Mouse (Mus musculus) skeletal muscle tissue, adult 2 months (tissue): ENCODE data around the gene Prx.
"Not testable (repeated sequence)": the region's sequence is repeated elsewhere in the genome, so short reads cannot be mapped to it uniquely, and the experiment has no call there.

Experiments used
- DNase-seq: peaks from one replicate; pipeline ENCODE4 v3.0.0-alpha.2; 2012; ENCODE audit warnings: low read depth, low spot score

Prx gene

GRCm38 (mm10) chr7:27483860-27484259 is 15.3 kb upstream of the Prx start:
- no peak for DNase-seq

DNA sequence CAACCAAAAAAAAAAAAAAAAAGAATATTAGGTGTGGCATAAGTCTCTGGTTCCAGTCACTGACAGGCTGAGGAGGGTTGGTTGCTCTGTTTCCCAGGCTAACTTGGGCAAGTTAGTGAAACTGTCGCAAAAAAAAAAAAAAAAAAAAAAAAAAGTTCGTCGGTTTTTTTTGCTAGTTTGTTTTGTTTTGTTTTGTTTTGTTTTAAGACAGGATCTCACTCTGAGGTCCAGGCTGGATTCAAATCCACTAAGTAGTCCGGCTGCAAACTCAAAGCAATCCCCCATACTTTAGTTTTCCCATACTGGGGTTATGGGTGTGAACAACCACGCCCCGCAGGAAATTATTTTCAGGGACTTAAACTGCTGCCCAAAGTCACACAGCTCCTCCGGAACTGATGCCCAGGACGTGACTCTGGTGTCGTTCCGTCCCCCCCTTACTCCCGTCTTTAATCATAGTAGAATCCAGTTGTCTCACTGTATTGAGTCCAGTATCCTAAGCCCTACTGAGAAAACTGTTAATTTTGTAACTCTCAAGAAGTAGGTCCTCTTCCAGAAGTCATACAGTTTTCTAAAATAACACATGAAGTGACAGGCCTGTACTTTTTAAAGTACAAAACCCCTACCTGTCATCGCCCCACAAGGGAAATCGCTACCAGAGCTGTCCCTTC is 12.9 kb upstream of the Prx start:
- no peak for DNase-seq

DNA sequence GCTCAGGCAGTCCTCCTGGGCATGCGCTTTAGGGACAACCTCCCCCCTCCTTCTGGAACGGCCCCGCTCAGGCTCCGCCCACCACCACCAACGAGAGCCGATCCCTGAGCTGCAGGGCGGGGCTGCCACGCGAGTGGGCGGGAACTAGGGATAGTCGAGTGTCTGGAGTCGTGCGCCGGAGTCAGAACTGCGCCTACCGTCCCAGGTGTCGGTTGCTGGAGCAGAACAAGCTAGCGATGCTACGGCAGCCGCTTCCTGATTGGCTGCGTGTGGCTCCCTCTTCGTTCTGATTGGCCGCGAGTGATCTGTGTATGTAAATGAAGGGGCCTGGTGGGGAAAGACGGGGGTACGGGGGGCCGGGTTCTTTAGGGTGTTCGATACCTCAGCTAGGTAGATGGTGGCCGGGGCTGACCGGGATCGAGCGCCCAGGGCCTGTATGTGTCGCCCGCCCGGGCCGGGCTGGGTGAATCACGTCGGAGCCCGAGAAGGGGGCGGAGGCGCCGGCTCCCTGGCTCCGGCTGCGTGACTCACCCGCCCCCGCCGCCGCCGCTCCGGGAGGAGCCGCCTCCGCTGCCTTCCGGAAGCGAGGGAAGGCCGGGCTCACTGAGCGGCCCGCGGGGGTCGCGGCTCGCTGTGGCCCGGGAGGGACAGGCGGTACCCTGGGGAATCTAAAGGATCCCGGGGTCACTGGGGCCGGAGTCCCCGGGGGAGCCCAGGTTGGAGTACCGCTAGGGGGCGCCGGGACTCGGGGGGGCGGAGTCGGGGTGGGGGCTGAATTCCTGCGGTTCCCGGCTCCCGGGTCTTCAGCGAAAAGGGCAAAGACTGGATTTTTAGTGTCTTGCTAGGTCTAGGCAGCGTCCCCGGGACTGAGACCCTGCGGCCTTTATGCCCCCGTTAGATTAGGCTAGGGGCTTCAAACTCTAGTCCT is 12.1 kb upstream of the Prx start, which contains the start of gene Sertad1:
TSS of gene Sertad1 (plus strand) at position 141 of the 928 bp plus-strand sequence.
- DNase-seq, result peak; percentile 99

DNA sequence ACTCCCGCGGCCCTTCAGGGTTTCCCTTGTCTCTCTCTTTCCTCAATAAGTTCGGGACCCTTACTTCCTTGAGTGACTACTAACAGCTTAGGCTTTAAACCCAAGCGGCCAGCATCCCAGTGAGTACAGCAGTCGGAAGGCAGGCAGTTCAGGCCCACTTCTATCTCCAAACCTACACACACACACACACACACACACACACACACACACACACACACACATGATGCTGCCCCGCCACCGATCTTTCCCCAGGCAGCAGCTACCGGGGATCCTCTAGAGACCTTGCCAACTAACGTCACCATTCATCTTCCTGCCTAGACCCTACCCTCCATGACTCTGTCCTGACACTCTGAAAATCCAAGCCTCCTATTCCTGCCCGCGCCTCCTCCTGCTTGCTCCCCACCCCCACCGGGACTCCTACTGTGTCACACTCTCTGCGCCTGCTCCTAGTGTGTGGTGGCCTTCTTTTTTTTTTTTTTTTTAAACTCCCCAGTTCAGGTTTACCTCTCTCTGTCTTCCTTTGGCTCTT is 11.3 kb upstream of the Prx start:
- DNase-seq, result no peak

DNA sequence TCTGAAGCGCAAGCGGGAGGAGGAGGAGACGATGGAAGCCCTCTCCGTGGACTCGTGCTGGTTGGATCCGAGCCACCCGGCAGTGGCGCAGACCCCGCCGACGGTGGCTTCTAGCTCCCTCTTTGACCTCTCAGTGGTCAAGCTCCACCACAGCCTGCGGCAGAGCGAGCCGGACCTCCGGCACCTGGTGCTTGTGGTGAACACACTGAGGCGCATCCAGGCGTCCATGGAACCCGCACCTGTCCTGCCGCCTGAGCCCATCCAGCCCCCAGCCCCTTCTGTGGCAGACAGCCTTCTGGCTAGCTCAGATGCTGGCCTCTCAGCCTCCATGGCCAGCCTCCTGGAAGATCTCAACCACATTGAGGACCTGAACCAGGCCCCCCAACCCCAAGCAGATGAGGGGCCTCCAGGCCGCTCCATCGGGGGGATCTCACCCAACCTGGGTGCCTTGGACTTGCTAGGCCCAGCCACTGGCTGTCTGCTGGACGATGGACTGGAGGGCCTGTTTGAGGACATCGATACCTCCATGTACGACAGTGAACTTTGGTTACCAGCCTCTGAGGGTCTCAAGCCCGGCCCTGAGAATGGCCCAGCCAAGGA is 9.8 kb upstream of the Prx start:
- DNase-seq, result no peak

DNA sequence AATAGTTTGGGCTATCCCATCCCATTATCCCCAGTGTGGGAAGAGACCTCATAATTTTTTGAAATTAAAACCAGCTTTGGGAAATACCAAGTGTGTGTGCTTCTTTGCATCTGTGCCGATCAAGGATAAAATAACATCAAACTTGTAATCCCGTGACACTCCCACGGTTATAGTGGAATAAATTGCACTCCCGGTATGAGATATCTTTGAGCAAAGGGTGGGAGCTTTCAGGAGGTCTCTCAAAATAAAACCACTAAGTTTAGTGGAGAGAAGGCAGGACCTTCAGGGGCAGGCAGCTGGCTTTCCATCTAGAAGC is 8.9 kb upstream of the Prx start:
- DNase-seq, result no peak

GRCm38 (mm10) chr7:27490543-27491329 is 8.4 kb upstream of the Prx start:
- peak; percentile 94 for DNase-seq

- no peak for DNase-seq
These were observed 7.3 kb upstream of the Prx start for GRCm38 (mm10) chr7:27491856-27492255.

GRCm38 (mm10) chr7:27493022-27493421 is 6.1 kb upstream of the Prx start:
- no peak for DNase-seq

DNA sequence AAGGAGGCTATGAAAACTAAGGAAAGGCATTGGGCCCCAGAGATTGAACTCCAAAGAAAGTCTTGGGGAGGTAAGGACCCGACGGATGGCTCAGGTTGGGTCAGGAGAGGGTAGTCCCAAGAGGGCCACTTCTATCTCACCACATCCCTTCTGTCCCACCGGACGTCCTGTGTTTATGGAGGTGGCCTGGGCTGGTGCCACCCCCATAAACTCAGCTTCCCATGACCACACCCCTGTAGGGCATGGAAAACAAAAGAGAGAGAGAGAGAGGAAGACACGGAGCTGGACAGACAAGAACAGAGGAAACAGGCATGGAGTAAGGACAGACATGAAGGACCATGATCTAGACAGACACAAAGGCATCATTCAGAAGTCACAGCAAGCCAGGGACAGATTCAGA is 5.7 kb upstream of the Prx start:
- DNase-seq, result no peak

DNA sequence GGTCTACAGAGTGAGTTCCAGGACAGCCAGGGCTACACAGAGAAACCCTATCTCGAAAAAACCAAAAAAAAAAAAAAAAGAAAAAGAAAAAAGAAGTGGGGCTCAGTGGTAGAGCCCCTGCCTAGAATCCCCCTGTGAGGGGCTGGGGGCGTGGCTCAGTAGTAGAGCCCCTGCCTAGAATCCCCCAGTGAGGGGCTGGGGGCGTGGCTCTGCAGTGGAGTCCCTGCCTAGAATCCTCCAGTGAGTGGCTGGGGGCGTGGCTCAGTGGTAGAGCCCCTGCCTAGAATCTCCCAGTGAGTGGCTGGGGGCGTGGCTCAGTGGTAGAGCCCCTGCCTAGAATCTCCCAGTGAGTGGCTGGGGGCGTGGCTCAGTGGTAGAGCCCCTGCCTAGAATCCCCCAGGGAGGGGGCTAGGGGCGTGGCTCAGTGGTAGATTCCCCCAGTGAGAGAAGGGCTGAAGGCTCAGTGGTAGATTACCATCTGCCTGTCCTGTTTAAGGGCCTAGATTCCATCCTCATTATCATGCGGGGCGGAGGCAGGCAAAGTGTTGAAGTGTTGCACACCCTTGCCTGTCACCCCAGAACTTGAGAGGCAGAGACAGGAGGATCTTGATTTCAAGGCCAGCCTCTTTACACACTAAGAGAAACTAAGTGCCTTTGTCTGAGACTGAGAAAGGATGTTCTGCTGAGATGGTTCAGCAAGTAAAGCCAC is 4.3 kb upstream of the Prx start:
- DNase-seq, result not testable (repeated sequence)

- DNase-seq, result peak; percentile 82
These were observed 2.5 kb downstream of the Prx start for GRCm38 (mm10) chr7:27501620-27502019.

DNA sequence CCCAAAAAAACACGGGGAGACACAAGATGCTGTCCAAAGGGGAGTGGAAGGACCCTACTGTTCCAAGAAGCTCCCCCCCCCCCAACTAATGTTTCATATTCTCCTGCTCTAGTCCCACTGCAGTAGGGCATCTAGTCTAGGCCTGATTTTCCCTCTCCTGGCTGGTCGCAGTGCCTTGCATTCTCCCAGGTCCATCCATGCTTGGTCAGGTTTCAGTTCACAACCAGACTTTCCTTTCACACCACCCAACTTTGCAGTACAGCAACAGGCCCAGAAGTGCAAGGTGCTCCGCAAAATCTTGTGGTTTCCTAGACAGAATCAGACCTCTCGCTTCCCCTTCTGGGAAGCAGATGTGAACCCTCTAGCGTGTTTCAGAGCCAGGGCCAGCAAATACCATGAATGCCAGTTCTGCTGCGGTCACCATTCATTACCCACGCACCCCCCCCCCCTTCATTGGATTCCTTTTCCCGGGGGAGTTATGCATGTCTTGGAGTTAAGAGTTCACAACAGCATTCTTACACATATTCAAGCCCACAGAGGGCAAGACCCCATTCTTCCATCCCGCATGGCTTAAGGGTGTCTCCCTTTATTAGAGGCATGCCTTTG is 7.7 kb downstream of the Prx start:
- DNase-seq, result no peak

GRCm38 (mm10) chr7:27507711-27508647 is 8.9 kb downstream of the Prx start:
- peak; percentile 96 for DNase-seq

DNA sequence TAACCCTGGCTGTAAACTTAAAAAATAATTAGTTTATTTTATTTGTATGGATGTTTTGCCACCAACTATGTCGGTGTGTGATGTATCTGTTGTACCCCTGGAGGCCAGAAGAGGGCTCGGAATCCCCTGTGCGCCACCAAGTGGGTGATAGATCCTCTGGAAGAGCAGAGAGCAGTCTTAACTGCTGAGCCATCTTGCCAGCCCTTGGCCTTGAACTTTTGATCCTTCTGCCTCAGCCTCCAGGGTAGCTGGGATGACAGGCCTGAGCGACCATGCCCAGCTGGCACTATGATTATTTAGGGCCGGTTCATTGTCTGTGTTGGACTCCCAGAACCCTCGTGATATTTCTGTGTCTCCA is 9.5 kb downstream of the Prx start:
- DNase-seq, result no peak

DNA sequence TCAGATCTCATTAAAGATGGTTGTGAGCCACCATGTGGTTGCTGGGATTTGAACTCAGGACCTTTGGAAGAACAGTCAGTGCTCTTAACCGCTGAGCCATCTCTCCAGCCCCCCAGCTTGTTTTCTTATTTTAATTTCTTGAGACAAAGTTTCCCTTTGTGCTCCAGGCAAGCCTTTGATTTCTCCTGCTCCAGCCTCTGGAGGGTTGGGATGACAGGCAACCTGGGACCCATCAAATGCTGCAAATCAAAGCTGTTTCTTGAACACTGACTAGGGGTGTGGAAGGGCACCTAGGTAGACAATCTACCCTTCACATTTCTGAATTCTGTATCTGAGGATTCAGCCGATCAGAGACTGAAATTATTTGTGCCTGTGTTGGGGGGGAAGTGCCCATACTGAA is 11.7 kb downstream of the Prx start:
- DNase-seq, result no peak

DNA sequence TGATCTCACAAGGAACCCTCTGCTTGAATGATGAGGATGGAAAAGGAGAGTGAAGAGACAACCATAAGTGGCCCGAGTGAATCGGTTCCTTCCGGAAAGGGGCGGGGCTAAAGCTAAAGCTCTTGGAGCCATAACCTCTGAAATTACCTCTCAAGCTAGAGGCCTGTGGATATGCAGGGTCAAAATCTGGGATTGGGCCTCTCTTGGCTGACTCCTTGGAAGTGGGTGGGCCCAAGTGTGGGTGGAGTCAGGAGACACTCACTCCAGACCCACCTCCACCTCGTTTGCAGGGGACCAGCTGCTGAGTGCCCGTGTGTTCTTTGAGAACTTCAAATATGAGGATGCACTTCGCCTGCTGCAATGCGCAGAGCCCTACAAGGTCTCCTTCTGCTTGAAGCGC is 15.8 kb downstream of the Prx start:
- no peak for DNase-seq

DNA sequence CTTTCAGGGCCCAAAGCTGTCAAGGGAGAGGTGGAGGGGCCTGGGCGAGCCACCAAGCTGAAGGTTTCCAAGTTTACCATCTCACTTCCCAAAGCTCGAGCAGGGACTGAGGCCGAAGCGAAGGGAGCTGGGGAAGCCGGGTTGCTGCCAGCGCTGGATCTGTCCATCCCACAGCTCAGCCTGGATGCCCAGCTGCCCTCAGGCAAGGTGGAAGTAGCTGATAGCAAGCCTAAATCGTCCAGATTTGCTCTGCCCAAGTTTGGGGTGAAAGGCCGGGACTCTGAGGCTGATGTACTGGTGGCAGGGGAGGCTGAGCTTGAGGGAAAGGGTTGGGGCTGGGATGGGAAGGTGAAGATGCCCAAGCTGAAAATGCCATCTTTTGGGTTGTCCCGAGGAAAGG is 19.2 kb downstream of the Prx start:
- DNase-seq, result no peak

GRCm38 (mm10) chr7:27520104-27520503 is 21.0 kb downstream of the Prx start:
- no peak for DNase-seq

GRCm38 (mm10) chr7:27520599-27520998 is 21.5 kb downstream of the Prx start:
- no peak for DNase-seq
